Mouse (Mus musculus): ENCODE data around the gene Dhx38.

The Dhx38 gene

DNA sequence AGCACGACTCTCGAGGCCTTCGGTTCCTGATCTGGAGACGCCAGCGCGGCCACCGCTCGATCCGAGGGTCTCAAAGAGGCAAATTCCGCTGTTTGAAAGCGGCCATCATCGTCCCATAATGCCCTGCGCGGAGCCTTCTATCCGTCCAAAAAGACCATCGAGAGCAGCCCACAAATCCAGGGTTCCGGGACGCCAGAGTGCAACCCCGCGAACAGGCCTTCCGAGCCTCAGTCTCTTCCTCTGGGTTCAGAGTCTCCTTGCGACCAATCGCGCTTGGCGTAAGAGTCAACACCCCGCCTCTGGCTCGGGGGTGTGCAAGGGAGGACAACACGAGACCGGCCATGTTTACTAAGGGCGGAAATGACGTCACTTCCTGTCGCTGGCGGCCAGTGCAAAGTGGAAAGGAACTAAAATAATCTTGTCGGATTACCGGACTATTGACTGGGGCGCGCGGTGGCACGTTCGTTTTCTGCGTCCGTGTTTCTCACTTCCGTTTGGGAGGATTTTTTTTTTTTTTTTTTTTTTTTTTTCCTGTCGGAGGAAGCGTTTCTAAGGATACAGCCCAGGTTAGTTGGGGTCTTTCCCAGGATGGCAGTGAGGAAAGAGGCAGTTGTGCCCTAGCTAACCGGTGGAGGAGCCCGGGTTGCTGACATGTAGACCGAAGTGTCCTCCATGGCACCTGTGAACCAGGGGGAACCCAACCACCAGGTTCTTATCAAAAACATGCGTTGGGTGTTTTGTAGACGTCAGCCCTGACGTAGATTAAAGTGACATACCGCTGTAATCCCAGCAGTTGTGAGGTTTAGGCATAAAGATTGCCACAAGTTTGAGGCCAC is at the start of gene Dhx38, which contains the start of gene Txnl4b:
Dhx38 (minus strand) TSS at position 364 of the 836 bp plus-strand sequence.
Txnl4b (plus strand) TSS at position 395 of the 836 bp plus-strand sequence.
- peak; percentile 96 for DNase-seq

DNA sequence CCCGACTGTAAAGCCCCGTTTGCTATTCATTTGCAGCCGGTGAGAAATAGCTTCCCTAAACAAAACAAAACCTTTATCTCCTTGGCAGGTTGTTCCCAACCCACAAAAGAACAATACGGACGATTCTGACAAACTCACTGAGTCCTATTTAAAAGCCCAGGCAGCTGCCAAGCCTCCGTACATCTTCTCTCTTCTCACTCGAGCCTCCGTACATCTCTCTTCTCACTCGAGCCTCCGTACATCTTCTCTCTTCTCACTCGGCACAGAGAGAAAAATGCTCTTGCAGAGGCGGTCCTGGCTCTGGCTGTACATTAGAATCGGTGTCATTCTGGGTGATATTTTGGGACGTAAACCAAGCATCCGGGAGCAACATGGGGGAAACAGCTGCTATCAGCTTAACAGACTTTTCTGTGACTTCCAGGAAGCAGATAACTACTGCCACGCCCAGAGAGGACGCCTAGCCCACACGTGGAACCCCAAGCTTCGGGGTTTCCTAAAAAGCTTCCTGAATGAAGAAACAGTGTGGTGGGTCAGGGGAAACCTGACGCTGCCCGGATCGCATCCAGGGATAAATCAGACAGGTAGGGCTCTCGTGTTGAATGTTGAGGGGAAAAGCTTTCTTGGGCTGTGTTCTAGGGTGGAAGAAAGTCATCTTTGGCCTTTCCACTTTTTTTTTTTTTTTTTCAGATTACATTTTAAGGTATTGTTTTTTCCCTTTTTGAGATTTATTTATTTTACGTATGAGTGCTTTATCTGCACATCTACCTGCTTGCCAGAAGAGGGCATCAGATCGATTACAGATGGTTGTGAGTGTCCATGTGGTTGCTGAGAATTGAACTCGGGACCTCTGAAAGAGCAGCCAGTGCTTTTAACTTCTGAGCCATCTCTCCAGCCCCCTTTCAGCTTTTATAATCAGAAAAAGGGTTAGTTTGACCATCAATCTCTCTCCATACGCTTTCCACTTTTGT is 48.9 kb upstream of the Dhx38 start, which contains the start of gene Pkd1l3:
Pkd1l3 (plus strand) TSS at position 275 of the 968 bp plus-strand sequence.
- no peak for DNase-seq

DNA sequence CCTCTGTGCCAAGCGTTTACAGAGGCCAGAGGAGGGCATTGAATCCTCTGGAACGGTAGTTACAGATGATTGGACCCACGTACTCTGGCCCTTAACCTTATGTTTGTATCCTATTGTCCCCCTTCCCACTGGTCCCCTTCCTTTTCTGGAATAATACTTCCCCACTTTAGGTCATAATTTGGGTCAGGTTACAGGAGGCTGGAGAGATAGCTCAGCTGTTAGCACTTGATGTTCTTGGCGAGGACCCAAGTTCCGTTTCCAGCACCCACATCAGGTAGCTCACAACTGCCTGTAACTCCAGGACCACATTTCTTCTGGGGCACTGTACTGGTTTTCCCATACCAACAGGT is 43.5 kb upstream of the Dhx38 start:
- no peak for DNase-seq

DNA sequence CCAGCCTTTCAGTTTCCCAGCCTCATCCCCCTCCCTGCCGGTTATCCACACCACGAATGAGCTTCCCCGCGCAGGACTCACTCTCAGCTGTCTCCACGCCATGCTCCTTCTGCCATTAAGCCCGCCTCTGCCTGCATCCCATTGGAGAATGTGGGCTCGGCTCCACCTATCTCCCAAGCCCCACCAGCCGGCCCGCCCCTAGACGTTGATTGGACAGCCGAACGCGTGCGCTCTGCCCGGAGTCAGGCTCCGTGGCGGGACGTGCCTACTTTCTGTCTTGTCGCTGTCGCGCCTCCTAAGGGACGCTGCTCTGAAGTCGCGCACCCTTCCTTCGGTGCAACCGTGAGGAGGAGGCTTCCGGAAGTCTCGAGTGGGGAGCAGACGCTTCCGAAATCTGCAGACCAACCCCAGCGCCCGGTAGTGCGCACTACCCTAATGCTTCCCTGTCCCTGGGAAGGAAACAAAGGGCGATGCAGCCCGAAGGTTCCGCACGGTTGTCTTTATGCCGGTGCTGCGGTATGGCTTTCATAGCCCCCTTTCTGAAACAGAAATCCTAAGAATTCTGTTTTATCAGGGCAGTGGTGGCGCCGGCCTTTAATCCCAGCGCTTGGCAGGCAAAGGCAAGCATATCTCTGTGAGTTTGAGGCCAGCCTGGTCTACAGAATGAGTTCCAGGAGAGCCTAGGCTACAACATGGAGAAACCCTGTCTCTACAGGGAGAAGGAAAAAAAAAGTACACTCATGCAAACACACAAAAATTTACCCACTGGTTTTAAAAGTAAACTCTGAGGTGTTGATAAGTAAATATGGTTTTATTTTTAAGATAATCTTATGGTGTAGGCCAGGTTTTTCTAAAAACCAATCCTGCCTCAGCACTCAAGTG is 42.9 kb upstream of the Dhx38 start, which contains the start of gene Dhodh:
Dhodh (minus strand) TSS at position 403 of the 882 bp plus-strand sequence.
- peak; percentile 94 for DNase-seq

DNA sequence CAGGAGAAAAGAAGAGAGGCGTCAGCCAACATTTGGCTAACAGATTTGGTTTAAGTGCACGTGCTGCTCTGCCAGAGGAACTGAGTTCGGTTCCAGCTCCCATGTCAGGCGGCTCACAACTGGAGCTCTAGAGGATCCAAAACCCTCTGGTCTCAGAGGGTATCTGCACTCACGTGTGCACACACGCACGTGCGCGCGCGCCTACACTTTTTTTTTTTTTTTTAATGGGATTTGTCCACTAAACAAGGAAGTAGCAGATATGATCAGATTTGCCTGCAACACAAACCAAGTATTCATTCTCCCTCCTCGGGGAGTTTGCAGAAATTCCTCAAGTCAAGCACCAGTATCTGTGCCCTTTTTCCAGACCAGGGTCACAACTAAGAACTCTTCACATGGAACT is 42.0 kb upstream of the Dhx38 start:
- no peak for DNase-seq

DNA sequence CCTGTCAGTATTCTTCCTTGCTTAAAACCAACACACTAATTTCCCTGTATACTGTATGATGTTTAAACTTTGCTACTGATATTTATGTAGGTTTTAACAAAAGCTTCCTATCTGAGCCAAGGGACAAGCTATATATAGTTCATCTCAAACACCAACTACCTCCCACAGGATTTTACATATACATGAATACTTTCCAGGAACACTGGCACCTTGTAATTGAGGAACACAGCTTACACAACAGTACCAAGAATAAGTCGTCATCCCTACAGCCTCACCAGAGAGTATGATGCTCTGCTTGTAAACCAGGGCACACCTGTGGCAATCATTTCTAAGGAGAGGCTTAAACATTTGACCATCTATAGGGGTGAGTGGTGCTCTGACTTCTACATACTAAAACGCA is 41.1 kb upstream of the Dhx38 start:
- no peak for DNase-seq

DNA sequence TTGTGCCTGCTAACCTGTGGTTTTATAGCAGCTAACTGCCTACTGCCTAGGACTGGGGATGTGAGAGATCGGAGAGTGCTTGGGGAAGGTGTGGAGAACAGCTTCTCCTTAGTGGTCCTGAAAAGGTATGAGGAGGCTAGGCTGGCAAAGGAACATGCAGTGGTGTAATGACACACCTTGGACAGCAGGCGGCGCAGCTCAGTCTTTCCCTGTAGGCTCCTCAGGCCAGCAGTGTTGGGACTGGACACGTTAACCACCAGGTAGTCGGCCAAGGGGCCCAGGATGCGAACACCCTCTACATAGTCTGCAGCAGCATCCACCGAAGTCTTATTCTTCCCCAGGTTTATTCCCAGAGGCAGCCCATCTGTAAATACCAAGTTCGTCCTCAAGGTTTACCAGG is 30.2 kb upstream of the Dhx38 start:
- DNase-seq = peak; percentile 60

DNA sequence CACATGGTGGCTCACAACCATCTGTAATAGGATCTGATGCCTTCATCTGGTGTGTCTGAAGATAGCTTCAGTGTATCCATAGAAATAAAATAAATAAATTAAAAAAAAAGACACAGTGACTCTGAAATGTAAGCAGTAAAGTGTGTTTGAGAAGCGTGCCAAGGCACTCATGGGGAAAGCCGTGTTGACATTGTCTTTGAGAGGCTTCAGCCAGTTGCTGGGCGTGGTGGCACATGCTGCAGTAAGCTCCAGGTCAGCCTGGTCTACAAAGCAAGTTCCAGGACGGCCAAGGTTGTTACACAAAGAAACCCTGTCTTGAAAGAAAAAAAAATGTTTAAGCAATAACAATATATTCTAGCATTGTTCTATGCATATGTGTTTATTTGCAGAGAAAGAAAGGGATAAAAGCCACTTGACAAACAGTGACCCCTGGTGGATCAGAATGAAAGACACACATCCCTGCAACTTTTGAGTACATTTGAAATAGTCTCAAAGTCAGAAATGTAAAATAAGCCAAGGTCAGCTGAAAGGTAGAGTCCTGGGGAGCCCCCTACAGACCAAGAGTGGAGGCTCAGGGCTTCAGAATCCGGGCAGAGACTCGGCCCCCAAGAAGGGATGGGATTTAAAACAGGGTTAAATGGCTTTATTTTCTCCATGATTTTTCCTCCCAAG is 27.6 kb upstream of the Dhx38 start:
- DNase-seq = no peak

DNA sequence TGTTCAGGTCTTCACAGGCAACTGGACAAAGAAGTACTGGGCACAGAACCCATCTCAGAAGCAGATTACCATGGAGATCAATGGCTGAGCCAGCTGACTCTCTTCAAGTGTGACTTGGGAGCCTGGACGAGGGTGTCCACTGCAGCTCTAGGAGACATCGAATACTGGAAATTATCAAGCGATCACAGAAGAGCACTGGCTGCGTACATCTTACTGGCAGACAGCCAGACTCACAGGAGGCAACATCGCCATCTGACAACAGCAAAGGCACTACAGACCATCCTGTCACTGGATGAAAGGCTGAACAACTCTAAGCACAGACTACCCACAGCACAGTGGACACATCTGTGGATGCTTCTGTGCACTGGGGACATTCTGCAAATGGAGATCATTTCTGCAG is 26.5 kb upstream of the Dhx38 start:
- DNase-seq = no peak

DNA sequence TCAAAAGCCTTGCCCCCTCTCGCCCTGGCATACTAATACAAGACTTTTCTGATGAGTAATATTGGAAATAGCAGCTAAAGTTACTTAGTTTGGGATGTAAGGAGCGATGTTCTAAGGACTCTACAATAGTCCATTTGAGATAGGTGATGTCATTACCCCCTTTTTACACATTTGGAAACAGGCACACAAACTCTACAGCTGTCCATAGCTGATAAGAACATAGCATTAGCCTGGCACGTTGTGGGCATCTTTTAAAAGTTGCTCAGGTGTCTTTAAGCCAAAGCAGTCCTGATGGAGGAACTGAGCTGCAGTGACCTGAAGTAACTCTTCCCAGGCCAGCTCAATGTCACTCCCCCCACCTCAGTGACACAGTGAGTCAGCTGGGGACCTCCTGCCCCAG is 25.7 kb upstream of the Dhx38 start:
- no peak for DNase-seq

DNA sequence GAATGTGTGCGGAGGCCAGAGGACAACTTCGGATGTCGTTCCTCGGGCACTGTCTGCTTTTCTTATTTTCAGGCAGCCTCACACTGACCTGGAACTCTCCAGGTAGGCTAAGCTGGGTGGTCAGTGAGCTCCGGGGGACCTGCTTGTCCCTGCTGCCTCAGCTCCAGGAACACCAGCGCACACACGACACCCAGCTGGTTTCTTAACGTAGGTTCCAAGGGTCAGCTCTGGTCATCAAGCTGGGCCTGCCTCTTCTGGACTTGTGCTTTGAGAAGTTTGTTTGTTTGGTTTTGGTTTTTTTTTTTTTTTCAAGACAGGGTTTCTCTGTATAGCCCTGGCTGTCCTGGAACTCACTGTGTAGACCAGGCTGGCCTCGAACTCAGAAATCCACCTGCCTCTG is 25.2 kb upstream of the Dhx38 start:
- no peak for DNase-seq

DNA sequence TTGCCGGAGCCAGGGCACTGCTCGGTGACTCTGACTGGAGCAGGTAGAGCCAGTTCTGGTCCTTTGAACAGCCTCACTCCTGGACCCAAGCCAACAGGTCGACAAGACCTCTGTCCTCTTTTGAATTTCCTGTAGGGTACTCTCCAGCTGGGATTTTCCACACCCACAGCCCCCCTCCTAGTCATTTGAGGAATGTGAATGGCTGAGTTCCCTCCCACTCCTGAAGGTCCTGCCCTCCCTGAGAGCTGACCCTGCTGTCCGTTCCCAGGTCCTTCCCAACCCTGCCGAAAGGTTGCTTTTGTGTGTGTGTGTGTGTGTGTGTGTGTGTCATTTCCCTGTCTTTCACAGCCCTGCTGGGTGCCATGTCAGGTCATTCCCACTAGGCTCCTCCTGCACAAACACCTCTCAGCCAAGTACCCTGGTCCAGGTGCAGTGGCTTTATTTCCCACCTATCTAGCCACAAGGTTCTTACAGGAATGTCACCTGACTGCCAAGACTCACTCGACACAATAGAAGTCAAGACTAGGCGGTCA is 21.4 kb upstream of the Dhx38 start:
- no peak for DNase-seq

DNA sequence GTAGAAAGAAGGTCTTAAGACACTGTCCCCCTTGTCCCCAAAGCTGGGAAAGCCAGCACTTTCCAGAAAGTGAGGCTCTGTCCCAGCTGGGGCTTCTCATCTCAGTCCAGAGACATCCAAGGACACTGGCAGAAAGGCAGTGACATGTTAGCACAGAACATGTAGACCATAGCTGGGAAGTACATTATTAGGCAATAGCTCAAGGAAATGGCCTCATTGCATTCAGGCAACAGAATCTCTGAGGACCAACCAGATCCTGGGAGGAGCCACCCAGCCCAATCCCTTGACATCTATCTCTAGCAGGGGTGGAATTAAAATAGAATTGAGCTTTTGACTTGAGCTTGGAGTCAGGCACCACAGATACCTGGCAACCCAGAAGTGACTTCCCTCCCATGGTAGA is 20.0 kb upstream of the Dhx38 start:
- no peak for DNase-seq

DNA sequence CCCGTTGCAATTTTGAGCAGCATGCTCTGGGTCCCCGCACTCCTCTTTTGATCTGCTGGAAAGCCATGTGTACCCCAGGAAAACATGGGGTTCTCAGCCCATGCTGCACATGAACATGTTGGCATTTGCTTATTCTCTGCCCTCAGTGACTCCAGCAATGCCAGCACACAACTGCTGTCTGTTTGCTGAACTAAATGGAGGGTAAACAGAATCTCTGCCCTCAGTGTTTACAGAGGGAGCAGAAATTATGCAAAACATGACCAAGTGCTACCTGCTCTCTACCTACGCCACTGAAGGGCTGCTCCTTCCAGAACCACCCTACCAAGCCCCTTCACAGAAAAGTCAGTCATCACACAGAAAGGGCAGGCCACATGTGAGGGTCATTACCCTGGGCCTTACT is 19.2 kb upstream of the Dhx38 start:
- no peak for DNase-seq

DNA sequence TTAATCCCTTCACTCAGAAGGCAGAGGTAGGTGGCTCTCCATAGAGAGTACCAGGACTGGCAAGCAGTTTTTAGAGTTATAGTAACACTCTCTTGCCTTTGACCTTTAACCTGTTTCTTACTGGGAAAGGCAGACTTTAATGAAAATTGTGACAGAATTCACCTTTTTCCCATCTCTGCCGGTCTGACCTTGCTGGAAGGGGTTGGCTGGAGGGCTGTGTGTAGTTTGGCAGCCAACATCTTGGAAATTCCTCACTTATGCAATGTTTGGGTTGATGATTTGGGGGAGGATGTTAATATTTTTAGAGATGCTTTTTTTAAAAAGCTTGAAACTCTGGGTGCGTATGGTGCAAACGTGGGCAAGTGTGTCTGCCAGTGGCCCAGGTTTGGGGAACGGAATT is 18.6 kb upstream of the Dhx38 start:
- DNase-seq = no peak

DNA sequence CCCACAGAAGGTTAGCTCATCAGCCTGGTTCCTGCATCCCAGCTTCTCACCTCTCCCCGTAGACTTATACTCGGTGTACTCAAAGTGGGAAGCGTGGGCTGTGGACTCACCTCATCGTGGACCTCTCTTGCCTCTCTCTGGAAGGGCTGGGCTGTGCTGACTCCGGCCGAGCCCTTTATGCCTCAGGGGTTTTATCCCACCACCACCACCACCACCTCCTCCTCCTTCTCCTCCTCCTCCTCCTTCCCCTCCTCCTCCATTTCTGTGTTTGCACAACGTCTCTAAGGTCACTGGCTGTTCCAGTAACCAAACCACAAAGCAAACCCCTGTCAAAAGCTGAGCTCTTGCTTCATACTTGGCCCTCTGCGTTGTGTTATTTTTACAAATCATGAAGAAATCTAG is 13.2 kb upstream of the Dhx38 start, which contains the start of gene Hp:
Hp (minus strand) TSS at position 273 of the 402 bp plus-strand sequence.
- DNase-seq = no peak

DNA sequence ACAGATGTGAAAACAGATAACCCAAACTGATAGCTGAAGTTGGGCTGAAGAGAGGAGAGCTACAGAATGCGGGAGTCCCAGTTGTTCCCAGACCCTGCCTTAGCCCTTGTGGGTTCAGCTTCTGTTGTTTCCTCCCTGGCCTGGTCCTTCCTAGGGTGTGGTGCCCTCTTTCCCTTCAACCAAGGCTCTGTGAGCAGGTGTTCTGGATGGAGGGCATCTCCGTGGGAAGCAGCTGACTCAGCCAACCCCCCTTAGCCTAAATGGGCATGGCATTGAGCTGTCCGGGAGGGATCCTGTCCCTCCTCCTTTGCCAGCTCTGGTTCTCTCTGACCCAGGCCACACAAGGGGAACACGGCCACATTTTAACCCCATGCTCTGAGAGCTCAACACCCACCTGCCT is 10.7 kb upstream of the Dhx38 start:
- no peak for DNase-seq

DNA sequence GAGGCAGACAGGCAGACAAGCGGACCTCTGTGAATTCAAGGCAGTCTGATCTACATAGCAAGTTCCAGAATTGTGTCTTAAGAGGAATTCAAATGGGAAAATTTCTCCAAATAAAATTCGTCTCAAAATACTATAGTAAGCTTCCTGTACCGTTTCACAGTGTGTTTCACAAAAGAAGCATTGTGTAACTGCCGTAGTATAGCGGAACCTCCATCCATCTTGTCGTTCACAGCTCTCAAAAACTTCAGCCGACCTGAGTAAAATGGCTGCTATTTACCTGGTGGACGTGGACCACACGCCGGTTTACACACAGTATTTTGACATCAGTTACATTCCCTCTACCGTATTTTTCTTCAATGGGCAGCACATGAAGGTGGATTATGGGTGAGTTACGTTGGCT is 5.5 kb upstream of the Dhx38 start:
- no peak for DNase-seq

DNA sequence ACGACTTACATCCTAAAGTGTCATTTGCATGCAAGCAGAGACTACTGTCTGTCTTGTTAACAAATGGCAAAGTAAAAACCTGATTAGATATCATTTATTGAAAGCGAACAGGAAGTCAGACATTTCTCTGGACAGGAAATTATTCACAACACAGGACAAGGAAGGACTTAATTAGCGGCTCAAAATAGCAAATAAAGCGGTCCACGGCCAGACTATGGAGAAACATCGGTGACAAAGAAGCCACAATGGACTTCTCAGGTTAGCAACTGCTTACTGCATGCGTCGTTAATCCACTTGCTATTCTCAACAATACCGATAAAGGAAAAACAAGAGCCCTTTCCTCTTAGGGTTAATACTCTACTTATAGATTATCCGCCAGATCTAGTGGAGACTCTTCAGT is 895 bp downstream of the Dhx38 start:
- DNase-seq = no peak

DNA sequence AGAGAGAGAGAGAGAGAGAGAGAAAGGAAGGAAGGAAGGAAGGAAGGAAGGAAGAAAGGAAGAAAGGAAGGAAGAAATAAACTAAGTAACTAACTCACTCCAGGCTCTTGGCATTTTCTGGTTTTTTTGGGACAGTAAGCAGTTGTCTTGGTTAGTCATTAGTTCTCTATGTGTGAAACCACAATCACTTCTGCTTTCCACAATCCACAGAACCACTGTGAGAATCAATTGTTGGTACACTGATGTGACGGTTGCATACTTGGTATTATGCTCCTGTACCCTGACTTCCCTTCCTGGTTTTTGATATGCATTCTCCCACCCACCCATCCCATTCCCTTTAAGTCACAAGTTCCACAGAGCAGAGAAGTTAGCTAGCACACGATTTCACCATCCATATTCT is 1.8 kb downstream of the Dhx38 start:
- no peak for DNase-seq

DNA sequence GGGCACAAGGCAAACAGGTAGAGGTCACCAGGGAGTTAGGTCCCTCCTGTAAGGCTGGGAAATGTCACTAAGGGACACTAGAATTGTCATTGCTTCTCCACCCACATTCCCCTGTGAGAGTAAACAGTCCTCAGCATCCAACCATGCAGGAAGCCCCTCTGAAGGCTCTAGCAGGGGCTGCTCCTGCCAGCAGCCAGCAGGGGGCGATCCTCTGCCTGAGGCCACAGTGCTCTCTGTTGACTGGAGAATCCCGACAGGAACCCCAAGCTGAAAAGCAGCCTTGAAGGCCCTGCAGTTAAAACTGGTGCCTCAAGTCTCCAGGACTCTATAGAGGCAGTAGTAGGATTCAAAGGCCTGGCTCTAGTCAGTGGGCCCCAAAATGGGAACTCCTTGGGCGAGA is 14.0 kb downstream of the Dhx38 start:
- peak; percentile 23 for DNase-seq

DNA sequence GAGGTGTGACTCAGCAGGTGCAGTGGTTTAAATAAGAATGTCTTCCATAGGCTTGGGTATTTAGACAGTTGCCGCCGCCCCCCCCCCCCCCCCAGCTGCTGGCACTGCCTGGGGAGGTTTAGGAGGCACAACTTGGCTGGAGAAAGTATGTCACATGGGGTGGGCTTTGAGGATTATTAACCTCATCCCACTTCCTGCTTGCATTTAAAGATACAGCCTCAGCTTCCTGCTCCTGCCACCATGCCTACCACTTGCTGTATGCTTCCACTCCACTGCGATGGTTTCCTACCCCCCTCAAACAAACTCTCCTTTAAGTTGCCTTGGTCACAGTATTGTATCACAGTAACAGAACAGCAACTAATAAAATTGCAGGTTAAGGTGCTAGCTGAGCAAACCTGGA is 21.6 kb downstream of the Dhx38 start:
- no peak for DNase-seq
